Mouse (Mus musculus) stomach, embryonic 15.5 days (tissue): Measurements from ENCODE around the gene Xrcc6. TPM values are rescaled to one million over a fixed set of nuclear protein-coding genes. Genes with fewer than 3 reads are reported as not detected.

Experiments used
- ATAC-seq: fragments of 200-750 bp; cut with Nextera tagmentation; 2 replicates; pipeline ENCODE4 v1.8.0; 2017; ENCODE audit warnings: low read depth, moderate number of reproducible peaks, moderate TSS enrichment; ENCODE audit not compliant: insufficient read depth, low FRiP score
- H3K27ac ChIP-seq: fragments of 300-500 bp; sonication (generic); 2 replicates; pipeline ENCODE4 v1.5.1; 2015; ENCODE audit warnings: mild to moderate bottlenecking, inconsistent platforms
- H3K27me3 ChIP-seq: fragments of 300-500 bp; sonication (generic); replicated peaks from 2 replicates; pipeline ENCODE4 v1.6.1; 2015; ENCODE audit warnings: inconsistent platforms
- H3K36me3 ChIP-seq: fragments of 300-500 bp; sonication (generic); 2 replicates; pipeline ENCODE4 v1.6.1; 2015; ENCODE audit warnings: inconsistent platforms
- H3K4me1 ChIP-seq: fragments of 300-500 bp; sonication (generic); 2 replicates; pipeline ENCODE4 v1.6.1; 2015; ENCODE audit warnings: inconsistent platforms
- H3K4me2 ChIP-seq: fragments of 300-500 bp; sonication (generic); 2 replicates; pipeline ENCODE4 v1.6.1; 2015; ENCODE audit warnings: mild to moderate bottlenecking, inconsistent platforms
- H3K4me3 ChIP-seq: fragments of 300-500 bp; sonication (generic); replicated peaks from 2 replicates; pipeline ENCODE4 v1.5.1; 2015; ENCODE audit warnings: inconsistent platforms
- H3K9ac ChIP-seq: fragments of 300-500 bp; sonication (generic); 2 replicates; pipeline ENCODE4 v1.6.1; 2015; ENCODE audit warnings: inconsistent platforms
- H3K9me3 ChIP-seq: fragments of 300-500 bp; sonication (generic); 2 replicates; pipeline ENCODE4 v1.6.1; 2016; ENCODE audit warnings: inconsistent platforms
- WGBS: fragments of 180-500 bp; shearing (Covaris S2); methylation state at CpG from one replicate; pipeline ENCODE4 v1.1.7; 2015; 5-methylcytosine and 5-hydroxymethylcytosine counted together
- polyA plus RNA-seq: library from polyadenylated mRNA; unstranded; fragments of >200 nt; fragmentation: Nextera tagmentation; extraction: Ambion mirVana; gene quantifications from 2 replicates; pipeline ENCODE4 v1.2.1, GENCODE M21; 2015

Xrcc6 gene
- polyA plus RNA-seq, 1 experiment from 2014 or later, result 76.6 TPM

GRCm38 (mm10) chr15:82065511-82065910 lies 77.9 kb downstream of the Xrcc6 start:
- no peak overlapping the region for H3K27ac ChIP-seq
- WGBS, result 14% methylated on average over 7 of the region's 7 CpGs
- no peak overlapping the region for H3K4me3 ChIP-seq
- no peak overlapping the region for H3K4me2 ChIP-seq
- ATAC-seq, result peak; percentile 50; the same call in 1 of the 2 replicates
- no peaks in the 10 kb centered on the region for H3K9me3 ChIP-seq
- peaks cover 34% of the 10 kb centered on the region for H3K27me3 ChIP-seq
- no peaks in the 10 kb centered on the region for H3K36me3 ChIP-seq
- H3K4me1 ChIP-seq, result peaks cover 5% of the 10 kb centered on the region; the same call in 1 of the 2 replicates
- no peak overlapping the region for H3K9ac ChIP-seq

- no peaks in the 10 kb centered on the region for H3K9me3 ChIP-seq
- H3K4me2 ChIP-seq, result peak within 1 kb of the TSS; percentile 33; the same call in 1 of the 2 replicates
- H3K4me1 ChIP-seq, result peaks cover 5% of the 10 kb centered on the region; the same call in 1 of the 2 replicates
- H3K4me3 ChIP-seq, result no peak within 1 kb of the TSS
- H3K36me3 ChIP-seq, result no peaks in the 10 kb centered on the region
- H3K9ac ChIP-seq, result no peak within 1 kb of the TSS
- H3K27ac ChIP-seq, result no peak within 1 kb of the TSS
- peaks cover 25% of the 10 kb centered on the region for H3K27me3 ChIP-seq
- no peak for ATAC-seq
- 17% methylated on average over 40 of the region's 40 CpGs for whole genome bisulfite sequencing
Measured at GRCm38 (mm10) chr15:82069898-82070297, 82.3 kb downstream of the Xrcc6 start, which contains the start of gene Mei1. Mei1 (plus strand) TSS chr15:82069996.

- H3K27me3 ChIP-seq, result peaks cover 25% of the 10 kb centered on the region
- peaks cover 5% of the 10 kb centered on the region; the same call in 1 of the 2 replicates for H3K4me1 ChIP-seq
- ATAC-seq, result no peak
- WGBS, result 87% methylated on average over 26 of the region's 26 CpGs
- H3K4me2 ChIP-seq, result no peak overlapping the region
- no peak overlapping the region for H3K4me3 ChIP-seq
- no peak overlapping the region for H3K27ac ChIP-seq
- H3K36me3 ChIP-seq, result no peaks in the 10 kb centered on the region
- H3K9me3 ChIP-seq, result no peaks in the 10 kb centered on the region
- no peak overlapping the region for H3K9ac ChIP-seq
Measured at GRCm38 (mm10) chr15:82071816-82072469, 84.3 kb downstream of the Xrcc6 start.

- peaks cover 21% of the 10 kb centered on the region for H3K27me3 ChIP-seq
- H3K4me1 ChIP-seq, result peaks cover 5% of the 10 kb centered on the region; the same call in 1 of the 2 replicates
- H3K9me3 ChIP-seq, result no peaks in the 10 kb centered on the region
- ATAC-seq, result no peak
- H3K36me3 ChIP-seq, result no peaks in the 10 kb centered on the region
- WGBS, result 74% methylated on average over 7 of the region's 7 CpGs
- H3K4me2 ChIP-seq, result no peak overlapping the region
- no peak overlapping the region for H3K4me3 ChIP-seq
- no peak overlapping the region for H3K9ac ChIP-seq
- no peak overlapping the region for H3K27ac ChIP-seq
Measured at GRCm38 (mm10) chr15:82073490-82073889, 85.9 kb downstream of the Xrcc6 start.

GRCm38 (mm10) chr15:82079883-82080282 lies 92.2 kb downstream of the Xrcc6 start:
- H3K4me2 ChIP-seq, result no peak overlapping the region
- H3K4me3 ChIP-seq, result no peak overlapping the region
- H3K9me3 ChIP-seq, result no peaks in the 10 kb centered on the region
- no peak overlapping the region for H3K27ac ChIP-seq
- no peak overlapping the region for H3K9ac ChIP-seq
- no peaks in the 10 kb centered on the region for H3K36me3 ChIP-seq
- ATAC-seq, result no peak
- H3K27me3 ChIP-seq, result no peaks in the 10 kb centered on the region
- no peaks in the 10 kb centered on the region for H3K4me1 ChIP-seq
- WGBS, result 50% methylated on average over 10 of the region's 10 CpGs

DNA sequence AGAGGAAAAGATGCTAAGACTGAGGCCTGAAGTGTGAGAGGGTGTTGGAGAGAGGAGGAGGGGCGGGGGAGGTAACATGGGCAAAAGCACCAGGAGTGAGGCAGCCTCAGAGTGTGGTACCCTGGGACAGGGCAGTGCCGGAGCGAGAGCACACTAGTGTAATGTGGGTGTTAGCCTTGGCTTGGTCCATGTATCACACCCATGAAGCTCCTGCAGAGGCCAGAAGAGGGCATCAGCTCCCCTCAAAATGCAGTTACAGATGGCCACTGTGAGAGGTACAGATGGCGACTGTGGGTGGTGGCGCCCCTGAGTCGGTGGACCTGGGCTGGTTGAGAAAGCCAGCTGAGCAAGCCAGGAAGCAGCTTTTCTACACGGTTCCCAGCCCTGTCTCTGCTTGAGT lies 93.5 kb downstream of the Xrcc6 start:
- Histone ChIP-seq H3K4me1 (no peaks in the 10 kb centered on the region), H3K36me3 (no peaks in the 10 kb centered on the region)
- ATAC-seq, result no peak

GRCm38 (mm10) chr15:82085606-82086005 lies 98.0 kb downstream of the Xrcc6 start:
- Histone ChIP-seq H3K4me3 (no peak overlapping the region), H3K27me3 (no peaks in the 10 kb centered on the region; the same call in 1 of the 2 replicates), H3K4me1 (no peaks in the 10 kb centered on the region), H3K27ac (no peak overlapping the region), H3K9me3 (no peaks in the 10 kb centered on the region), H3K9ac (no peak overlapping the region), H3K4me2 (no peak overlapping the region), H3K36me3 (no peaks in the 10 kb centered on the region)
- 79% methylated on average over 9 of the region's 9 CpGs for WGBS
- ATAC-seq, result no peak

More for the DNA sequence above, 93.5 kb downstream of the Xrcc6 start:
- no peak overlapping the region for H3K4me2 ChIP-seq
- no peak overlapping the region for H3K9ac ChIP-seq
- no peaks in the 10 kb centered on the region for H3K27me3 ChIP-seq
- 27% methylated on average over 7 of the region's 7 CpGs for WGBS
- H3K4me3 ChIP-seq, result no peak overlapping the region
- H3K27ac ChIP-seq, result no peak overlapping the region
- no peaks in the 10 kb centered on the region for H3K9me3 ChIP-seq

DNA sequence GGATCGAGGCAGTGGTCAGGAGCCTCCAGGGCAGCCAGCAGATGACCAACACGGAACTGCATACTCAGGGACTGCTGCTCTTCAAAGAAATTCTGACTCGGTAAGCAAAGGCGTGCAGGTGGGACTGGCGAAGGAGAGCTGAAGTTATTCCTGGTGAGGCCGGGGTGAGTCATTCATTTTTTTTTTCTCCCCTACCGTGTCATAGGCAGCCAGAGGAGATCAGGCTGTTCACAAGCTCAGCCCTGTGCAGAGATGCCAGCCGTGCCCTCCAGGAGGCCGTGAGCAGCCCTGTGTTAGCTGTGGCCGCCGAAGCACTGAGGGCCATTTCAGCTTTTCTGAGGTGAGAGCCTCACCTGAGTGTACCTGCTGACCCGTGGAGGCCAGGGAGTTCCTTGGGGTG lies 98.5 kb downstream of the Xrcc6 start:
- WGBS, result 72% methylated on average over 12 of the region's 12 CpGs
- no peak for ATAC-seq
- Histone ChIP-seq H3K36me3 (no peaks in the 10 kb centered on the region), H3K4me2 (no peak overlapping the region), H3K27me3 (no peaks in the 10 kb centered on the region; the same call in 1 of the 2 replicates), H3K9ac (no peak overlapping the region), H3K9me3 (no peaks in the 10 kb centered on the region), H3K4me3 (no peak overlapping the region), H3K27ac (no peak overlapping the region), H3K4me1 (no peaks in the 10 kb centered on the region)

DNA sequence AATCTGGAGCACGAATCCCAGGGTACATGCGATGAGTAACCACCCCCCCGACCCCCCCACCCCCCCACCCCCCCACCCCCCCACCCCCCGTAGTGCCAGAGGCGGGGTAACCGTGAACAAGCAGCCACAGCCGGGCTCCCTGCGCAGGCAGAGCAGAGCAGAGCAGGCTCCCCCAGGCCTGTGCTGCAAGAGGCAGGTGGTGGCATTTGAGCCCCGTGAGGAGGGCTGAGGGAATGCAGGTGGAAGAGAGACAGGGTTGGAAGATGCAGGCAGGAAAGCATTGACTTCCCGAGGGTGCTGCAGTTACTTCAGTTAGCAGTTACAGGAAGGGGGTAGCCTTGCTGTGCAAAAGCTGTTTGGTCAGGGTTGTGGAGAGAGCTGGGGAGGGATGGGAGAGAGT lies 99.6 kb downstream of the Xrcc6 start:
- H3K4me2 ChIP-seq, result no peak overlapping the region
- no peaks in the 10 kb centered on the region for H3K9me3 ChIP-seq
- no peaks in the 10 kb centered on the region; the same call in 1 of the 2 replicates for H3K27me3 ChIP-seq
- H3K4me1 ChIP-seq, result no peaks in the 10 kb centered on the region
- H3K36me3 ChIP-seq, result no peaks in the 10 kb centered on the region
- ATAC-seq, result no peak
- H3K27ac ChIP-seq, result no peak overlapping the region
- WGBS, result 10% methylated on average over 10 of the region's 10 CpGs
- no peak overlapping the region for H3K4me3 ChIP-seq
- no peak overlapping the region for H3K9ac ChIP-seq

Other genes with a start within 250 kb of the Xrcc6 start
- 23.8 and 24.1 TPM in 2 replicates for gene Zc3h7b, start 242.8 kb upstream of the Xrcc6 start, polyA plus RNA-seq
- 97.8 and 106 TPM in 2 replicates for gene Rangap1, start 242.3 kb upstream of the Xrcc6 start, polyA plus RNA-seq
- 24.1 and 24.6 TPM in 2 replicates for gene Tef, start 185.4 kb upstream of the Xrcc6 start, polyA plus RNA-seq
- 26.6 and 27.9 TPM in 2 replicates for gene Tob2, start 129.0 kb upstream of the Xrcc6 start, polyA plus RNA-seq
- 128 and 134 TPM in 2 replicates for gene Phf5a, start 115.9 kb upstream of the Xrcc6 start, polyA plus RNA-seq
- 153 and 185 TPM in 2 replicates for gene Aco2, start 115.5 kb upstream of the Xrcc6 start, polyA plus RNA-seq
- 58.1 and 65.4 TPM in 2 replicates for gene Polr3h, start 61.6 kb upstream of the Xrcc6 start, polyA plus RNA-seq
- gene Csdc2, start 51.1 kb upstream of the Xrcc6 start, polyA plus RNA-seq, result 15.7 and 16.7 TPM in 2 replicates
- 27.5 and 28.9 TPM in 2 replicates for gene Pmm1, start 26.9 kb upstream of the Xrcc6 start, polyA plus RNA-seq
- not detected in 2 replicates for gene 1700029P11Rik, start 7.3 kb upstream of the Xrcc6 start, polyA plus RNA-seq
- 23.0 and 23.4 TPM in 2 replicates for gene Desi1, start 46.0 kb downstream of the Xrcc6 start, polyA plus RNA-seq
- gene Snu13, start 59.8 kb downstream of the Xrcc6 start, polyA plus RNA-seq, result 259 and 287 TPM in 2 replicates
- gene 4930407I10Rik, start 71.3 kb downstream of the Xrcc6 start, polyA plus RNA-seq, result not detected in 2 replicates
- not detected in 2 replicates for gene Mei1, start 82.2 kb downstream of the Xrcc6 start, polyA plus RNA-seq
- 15.5 and 15.8 TPM in 2 replicates for gene Ccdc134, start 140.1 kb downstream of the Xrcc6 start, polyA plus RNA-seq
- 152 and 167 TPM in 2 replicates for gene Srebf2, start 159.3 kb downstream of the Xrcc6 start, polyA plus RNA-seq
- gene Shisa8, start 225.0 kb downstream of the Xrcc6 start, polyA plus RNA-seq, result 0.19 TPM in 2 replicates
- gene Tnfrsf13c, start 236.5 kb downstream of the Xrcc6 start, polyA plus RNA-seq, result 0.06 and 0.13 TPM in 2 replicates